Mouse (Mus musculus) liver, adult 2 months (tissue): ENCODE data around the gene Gm15557.

Source experiments
- CTCF ChIP-seq: fragments of 200-500 bp; IDR thresholded peaks from 2 replicates; pipeline ENCODE4 v1.5.1; 2011; ENCODE audit warnings: low read depth, low read length, control low read depth
- POLR2A ChIP-seq: fragments of 200-500 bp; IDR thresholded peaks from 2 replicates; pipeline ENCODE4 v1.6.1; 2011; ENCODE audit warnings: low read length, control low read depth; ENCODE audit not compliant: insufficient read depth; ENCODE audit errors: extremely low read depth

- no peak for TF ChIP-seq CTCF
- peak; percentile 67; the same call in 1 of the 2 replicates for TF ChIP-seq POLR2A
Observed at GRCm38 (mm10) chr2:155956134-155957059, 15.9 kb downstream of the Gm15557 start, which contains the start of gene Cep250.
